Mouse (Mus musculus) Patski (cell line): Measurements from ENCODE around the gene Klf6. TPM values are rescaled to one million over a fixed set of nuclear protein-coding genes. Genes with fewer than 3 reads are reported as not detected.
A peak's percentile ranks its signal among the peaks of the same experiment; 100 is the strongest.

Experiments used
- ATAC-seq: fragments of 100-300 bp; one replicate; pipeline ENCODE4 v1.8.0; 2021
- CTCF ChIA-PET: fragments of 350-600 bp; sonication (Branson Sonifier 250); formaldehyde crosslinking; loops from one replicate; lab custom pipeline; 2022; ENCODE audit warnings: inconsistent platforms; lab: Charles Lee
- POLR2A ChIA-PET: fragments of 350-600 bp; sonication (Branson Sonifier 250); formaldehyde crosslinking; loops from one replicate; lab custom pipeline; 2022; ENCODE audit warnings: antibody characterized with exemption, inconsistent platforms; lab: Charles Lee
- DNase-seq: peaks from one replicate; pipeline ENCODE4 v3.0.0-alpha.2; 2011; ENCODE audit warnings: low read depth, low spot score
- H3K27me3 ChIP-seq: fragments of 371-371 bp; one replicate; pipeline ENCODE4 v1.5.1; 2021
- CTCF ChIP-seq: fragments of 100-300 bp; IDR thresholded peaks from one replicate; pipeline ENCODE4 v1.5.1; 2021
- in situ Hi-C: fragments of 300-500 bp; cut with MboI; formaldehyde crosslinking; loops from 3 replicates; pipeline ENCODE4 v1.11.1; 2018; ENCODE audit warnings: low pct_unique_long_range_greater_than_20kb, mixed read lengths
- polyA plus RNA-seq: library from polyadenylated mRNA; unstranded; gene quantifications from one replicate; pipeline ENCODE4 v1.2.3, GENCODE M21; 2021

Klf6 gene
- polyA plus RNA-seq = 98.7 TPM

DNA sequence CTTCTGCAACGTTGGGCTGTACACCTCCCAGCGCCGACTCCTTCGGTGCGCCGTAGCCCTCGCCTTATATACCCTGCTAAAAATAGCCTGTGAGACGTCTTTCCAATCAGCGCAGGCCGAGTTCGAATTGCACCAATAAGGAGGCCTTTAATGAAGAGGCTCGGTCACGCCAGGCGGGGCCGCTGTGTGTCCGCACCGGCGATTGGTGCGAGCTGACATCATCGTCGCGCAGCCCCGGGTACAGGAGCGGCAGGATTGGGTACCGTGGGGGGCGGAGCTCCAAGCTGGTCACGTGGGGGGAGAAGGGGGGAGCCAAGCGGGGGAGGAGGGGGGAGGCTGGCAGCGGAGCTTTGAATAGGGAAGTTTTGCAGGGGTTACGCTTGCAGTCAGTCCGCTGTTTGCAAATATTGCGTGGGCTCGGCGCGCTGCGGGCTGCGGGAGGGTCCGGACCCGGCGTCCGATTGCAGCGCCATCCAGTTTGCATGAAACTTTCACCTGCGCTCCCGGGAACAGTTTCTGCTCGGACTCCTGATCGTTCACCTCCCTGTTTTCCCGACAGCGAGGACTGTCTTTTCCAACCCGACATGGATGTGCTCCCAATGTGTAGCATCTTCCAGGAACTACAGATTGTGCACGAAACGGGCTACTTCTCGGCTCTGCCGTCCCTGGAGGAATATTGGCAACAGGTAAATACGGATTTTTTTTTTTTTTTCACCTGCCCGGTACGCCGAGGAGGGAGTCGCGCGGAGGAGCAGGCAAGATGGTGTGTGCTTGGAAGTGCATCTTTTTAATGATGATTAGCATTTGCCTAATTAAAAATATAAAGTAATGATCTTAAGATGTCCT lies at the start of gene Klf6:
Gene Klf6, plus strand, starts transcription at position 326 of the 846 bp plus-strand sequence.
- ATAC-seq (peak; percentile 87), DNase-seq (peak; percentile 97)
- TF ChIP-seq CTCF = no peak
- ChIA-PET CTCF (interaction anchor here (0.6 to 1.1 kb wide), 4 partner anchors 9 to 610 kb away, joined by 3 read pairs; no protein-coding TSS in a partner anchor), POLR2A (interaction anchor here (1.0 to 1.3 kb wide), 2 partner anchors 15 to 27 kb away, joined by 3 to 8 read pairs; no protein-coding TSS in a partner anchor)
- in situ Hi-C loops = loop anchor here (5.0 to 10.0 kb wide), 3 partner anchors 363 to 1194 kb away; no protein-coding TSS in a partner anchor
- H3K27me3 ChIP-seq = no peaks in the 10 kb centered on the region

DNA sequence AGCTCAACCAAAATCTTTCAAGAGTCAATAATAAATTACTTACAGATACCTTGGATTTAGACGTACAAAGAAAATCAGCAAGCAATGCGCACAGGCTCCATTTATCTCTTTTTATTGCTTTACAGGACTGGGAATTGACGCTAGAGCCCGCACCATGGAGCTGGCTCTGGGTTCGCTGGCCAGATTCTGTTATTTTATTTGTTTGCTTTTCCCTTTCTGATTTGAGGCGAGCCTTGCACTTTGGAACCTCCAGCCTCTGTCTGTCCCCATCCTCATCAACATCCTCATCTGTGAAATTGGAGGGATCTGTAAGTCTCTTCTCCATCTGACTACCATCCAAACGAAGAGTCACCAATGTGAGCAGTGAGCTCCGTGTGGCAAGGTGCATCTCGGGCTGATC lies 47.8 kb upstream of the Klf6 start:
- ATAC-seq (no peak), DNase-seq (no peak)
- in situ Hi-C loops = no loop called here
- no peak for TF ChIP-seq CTCF
- H3K27me3 ChIP-seq = no peaks in the 10 kb centered on the region
- ChIA-PET POLR2A (no interaction called here), CTCF (no interaction called here)

DNA sequence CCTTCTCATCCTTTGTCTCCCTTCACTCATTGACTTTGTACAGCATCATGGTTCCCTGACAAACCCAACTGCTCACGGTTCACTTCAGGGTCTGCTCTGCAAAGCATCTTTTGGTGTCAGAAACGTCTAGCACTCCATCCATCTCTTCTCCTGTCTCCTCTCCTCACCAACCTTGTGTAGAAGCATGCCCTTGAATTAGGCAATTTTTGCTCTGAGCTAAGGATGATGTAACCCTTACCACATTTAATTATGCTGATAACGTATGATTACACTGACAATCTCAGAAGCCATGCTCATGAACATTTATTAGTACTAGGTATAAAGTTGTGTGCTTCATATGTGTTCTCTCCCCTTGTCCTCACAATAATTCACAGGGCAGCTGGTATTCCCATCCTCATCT lies 44.0 kb upstream of the Klf6 start:
- no peaks in the 10 kb centered on the region for H3K27me3 ChIP-seq
- TF ChIP-seq CTCF = no peak
- CTCF ChIA-PET = no interaction called here
- POLR2A ChIA-PET = no interaction called here
- ATAC-seq (no peak), DNase-seq (no peak)
- in situ Hi-C loops = no loop called here

DNA sequence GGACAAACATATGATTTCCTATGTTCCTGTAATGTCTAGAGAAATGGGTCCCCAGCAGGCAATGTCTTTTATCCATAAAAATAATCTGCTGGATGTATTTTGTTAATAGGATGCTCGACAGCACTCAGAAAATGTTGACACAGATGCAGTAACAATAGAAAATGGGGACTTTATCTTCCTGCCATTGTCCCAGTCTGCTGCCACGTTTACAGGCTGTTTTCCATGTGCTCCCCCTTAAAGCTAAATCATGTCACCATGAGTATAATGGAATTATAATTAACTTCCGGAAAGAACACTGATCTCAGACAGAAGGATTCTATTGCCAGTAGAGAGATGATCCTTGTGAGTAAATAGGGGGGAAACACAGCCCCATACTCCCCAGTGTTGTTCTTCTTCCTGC lies 42.1 kb upstream of the Klf6 start:
- ATAC-seq = no peak
- DNase-seq = no peak
- ChIA-PET CTCF (no interaction called here), POLR2A (interaction anchor here (0.7 kb wide), 1 partner anchor 373 kb away, joined by 3 read pairs; no protein-coding TSS in a partner anchor)
- no peak for TF ChIP-seq CTCF
- in situ Hi-C loops = no loop called here
- no peaks in the 10 kb centered on the region for H3K27me3 ChIP-seq

DNA sequence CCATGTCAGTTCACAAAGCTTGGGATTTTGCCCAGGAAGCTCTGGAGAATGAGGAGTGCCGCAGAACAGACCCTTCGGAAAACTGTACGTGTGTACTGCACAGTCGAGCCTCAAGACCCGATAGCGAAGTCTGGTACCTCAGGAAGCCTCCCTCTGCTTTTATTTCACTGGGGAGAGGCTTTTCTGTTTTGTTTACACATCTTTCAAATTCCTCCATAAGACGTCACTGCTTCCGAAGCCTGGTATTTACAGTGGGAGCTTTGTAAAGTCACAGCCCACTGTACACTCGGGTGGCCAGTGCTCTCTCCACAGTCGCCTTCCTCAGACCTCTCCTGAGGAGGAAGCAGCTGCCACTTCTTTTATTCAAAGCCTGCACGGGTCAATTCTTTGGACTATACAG lies 38.7 kb upstream of the Klf6 start:
- POLR2A ChIA-PET = no interaction called here
- ATAC-seq (no peak), DNase-seq (no peak)
- CTCF ChIA-PET = interaction anchor here (0.7 to 1.3 kb wide), 2 partner anchors 9 to 12 kb away, joined by 3 read pairs; no protein-coding TSS in a partner anchor
- no peak for TF ChIP-seq CTCF
- H3K27me3 ChIP-seq = no peaks in the 10 kb centered on the region
- in situ Hi-C loops = no loop called here

DNA sequence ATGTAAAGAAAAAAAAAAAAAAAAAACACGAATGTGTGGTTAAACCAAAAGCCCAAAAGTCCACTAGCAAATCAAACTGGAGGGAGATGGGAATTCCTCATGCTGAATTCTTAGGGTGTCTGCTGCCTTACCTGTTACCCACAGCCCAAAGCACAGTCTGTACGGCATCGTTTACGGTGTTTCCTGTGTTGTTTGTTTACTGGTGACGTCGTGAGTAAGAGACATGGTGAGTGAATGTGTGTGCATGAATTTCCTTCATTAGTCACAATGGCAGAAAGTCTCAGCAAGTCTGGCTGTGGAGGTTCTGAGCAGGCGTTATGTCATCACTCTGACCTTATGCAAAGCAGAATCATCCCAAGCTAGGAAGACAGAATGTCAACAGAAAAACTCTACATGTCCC lies 38.1 kb upstream of the Klf6 start:
- DNase-seq (no peak), ATAC-seq (no peak)
- in situ Hi-C loops = no loop called here
- ChIA-PET CTCF (interaction anchor here (0.7 to 1.3 kb wide), 2 partner anchors 8 to 13 kb away, joined by 3 read pairs; no protein-coding TSS in a partner anchor), POLR2A (no interaction called here)
- H3K27me3 ChIP-seq = no peaks in the 10 kb centered on the region
- no peak for TF ChIP-seq CTCF

DNA sequence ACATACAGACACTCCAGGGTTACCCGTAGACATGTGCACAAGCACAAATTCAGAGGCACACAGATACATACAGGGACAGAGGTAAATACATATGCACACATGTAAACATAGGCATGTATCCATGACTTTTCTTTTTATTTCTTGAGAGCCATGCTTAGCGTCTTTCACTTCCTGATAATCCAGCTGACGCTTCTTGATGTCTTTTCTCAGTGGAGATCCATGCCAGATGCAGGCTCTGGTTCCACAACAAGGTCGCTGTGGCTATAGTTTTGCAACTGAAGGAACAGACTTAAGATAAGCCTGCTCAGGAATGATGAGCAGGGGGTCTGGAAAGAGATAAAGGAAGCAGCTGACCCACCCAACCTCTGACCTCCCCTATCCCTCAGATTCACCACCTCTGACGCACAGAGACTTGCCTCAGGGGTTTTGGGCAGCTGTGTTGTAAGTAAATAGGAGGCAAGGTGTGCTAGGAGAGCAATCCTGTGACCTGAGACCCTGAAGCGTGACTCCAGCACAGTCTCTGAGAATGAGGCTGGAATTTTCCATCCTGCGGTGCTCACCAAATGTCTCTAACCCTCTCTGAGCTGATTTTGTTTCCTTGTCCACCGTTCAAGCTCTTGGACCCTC lies 37.0 kb upstream of the Klf6 start:
- ChIA-PET POLR2A (interaction anchor here (0.5 kb wide), 1 partner anchor 36 kb away, joined by 4 read pairs; no protein-coding TSS in a partner anchor), CTCF (interaction anchor here (0.8 kb wide), 1 partner anchor 9 kb away, joined by 3 read pairs; no protein-coding TSS in a partner anchor)
- in situ Hi-C loops = no loop called here
- no peak for DNase-seq
- no peaks in the 10 kb centered on the region for H3K27me3 ChIP-seq
- no peak for TF ChIP-seq CTCF
- no peak for ATAC-seq

DNA sequence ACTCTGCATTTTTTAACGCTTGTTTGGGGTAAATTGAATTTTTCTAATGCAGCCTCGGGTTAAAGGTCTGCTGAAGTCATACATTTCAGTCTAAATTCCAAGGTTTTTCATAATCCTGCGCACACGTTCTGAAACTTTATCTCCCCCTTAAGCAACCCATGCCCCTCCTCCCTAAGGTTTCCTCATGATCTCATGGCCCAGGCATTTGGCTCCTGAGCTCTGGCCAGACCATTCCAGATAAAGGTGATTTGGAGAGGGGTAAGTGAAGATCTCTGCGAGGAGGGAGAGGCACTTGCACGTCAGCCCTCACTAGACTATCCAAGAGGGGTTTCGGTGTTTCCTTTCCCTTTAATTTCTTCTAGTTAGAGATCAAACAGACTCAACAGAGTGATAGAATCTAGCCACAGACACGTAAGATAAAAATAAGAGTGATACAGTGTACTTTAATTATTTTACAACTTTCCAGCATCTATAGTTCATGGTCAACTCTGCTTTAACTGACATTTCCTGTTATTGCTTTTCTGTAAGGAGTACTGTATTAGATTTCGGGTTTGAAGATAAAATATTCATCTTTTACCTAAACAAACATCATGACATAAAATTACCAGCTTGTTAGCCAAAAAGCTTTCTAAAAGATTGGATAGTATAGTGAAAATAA lies 35.0 kb upstream of the Klf6 start:
- no peaks in the 10 kb centered on the region for H3K27me3 ChIP-seq
- ChIA-PET POLR2A (no interaction called here), CTCF (no interaction called here)
- no peak for TF ChIP-seq CTCF
- ATAC-seq = peak; percentile 85
- DNase-seq = no peak
- in situ Hi-C loops = no loop called here

DNA sequence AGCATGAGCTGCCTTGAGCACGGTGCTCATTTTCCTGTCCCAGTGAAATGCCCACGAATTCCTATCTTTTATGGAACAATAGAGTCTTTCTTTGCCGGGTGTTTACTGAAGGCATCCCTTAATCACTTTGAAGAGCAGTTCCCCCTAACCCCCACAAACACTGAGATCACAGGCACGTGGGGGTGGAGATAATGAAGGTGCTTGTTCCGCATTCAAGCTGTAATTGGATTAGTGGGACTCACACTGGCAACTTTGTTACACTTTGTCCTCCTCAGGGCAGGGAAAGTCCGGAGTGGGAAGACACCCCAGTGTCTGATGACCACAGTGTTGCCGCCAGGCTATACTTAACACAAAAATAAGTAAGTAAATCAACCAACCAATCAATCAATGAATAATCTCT lies 29.3 kb upstream of the Klf6 start:
- no peaks in the 10 kb centered on the region for H3K27me3 ChIP-seq
- ChIA-PET CTCF (interaction anchor here (1.2 kb wide), 1 partner anchor 9 kb away, joined by 3 read pairs; no protein-coding TSS in a partner anchor), POLR2A (no interaction called here)
- no peak for TF ChIP-seq CTCF
- no peak for DNase-seq
- ATAC-seq = no peak
- in situ Hi-C loops = no loop called here

DNA sequence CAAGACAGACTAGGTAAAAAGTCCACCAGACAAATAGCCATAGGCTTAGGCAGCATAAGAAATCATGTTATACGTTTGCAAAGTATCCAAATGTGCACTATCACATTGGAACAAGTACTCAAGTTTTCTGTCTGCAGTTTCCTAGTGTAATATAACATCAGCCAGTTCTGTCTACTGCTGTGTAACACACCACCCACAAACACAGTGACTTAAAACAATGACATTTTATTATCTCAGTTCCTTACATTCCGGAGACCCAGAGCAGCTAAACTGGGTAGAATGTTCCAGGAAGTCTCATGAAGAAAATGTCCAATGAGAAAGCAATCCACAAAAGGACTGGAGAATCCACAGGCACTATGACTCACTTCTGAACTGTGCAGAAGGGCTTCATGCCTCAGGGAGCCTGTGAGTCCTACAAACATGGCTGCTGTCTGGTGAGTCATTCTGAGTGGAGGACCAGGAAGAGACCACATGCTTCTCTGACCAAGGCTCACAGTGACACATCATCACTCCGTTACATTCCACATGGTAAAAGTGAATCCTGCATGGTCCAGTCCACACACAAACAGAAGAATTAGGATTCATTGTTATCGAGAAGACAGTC lies 24.0 kb upstream of the Klf6 start:
- ATAC-seq = peak; percentile 100
- CTCF ChIA-PET = interaction anchor here (0.6 to 1.4 kb wide), 2 partner anchors 30 to 631 kb away, joined by 3 to 4 read pairs; no protein-coding TSS in a partner anchor
- no peak for TF ChIP-seq CTCF
- in situ Hi-C loops = no loop called here
- DNase-seq = peak; percentile 88
- H3K27me3 ChIP-seq = no peaks in the 10 kb centered on the region
- POLR2A ChIA-PET = no interaction called here
